Comparison of ENCODE assay signal across 19 mouse cellular contexts in genomic region chrX:142702094-142702493, GRCm38 (mm10). TPM values are rescaled to one million over a fixed set of nuclear protein-coding genes. Genes with fewer than 3 reads are reported as not detected.
DNase-seq lines count a peak whose midpoint lies in the region; ATAC-seq and TF ChIP-seq lines count a peak whose summit lies in the region.
"Had no signal": no experiment of that assay in that cellular context is flagged by ENCODE, and none has a peak within 500 bp of the region (broad histone marks: within the 10 kb centered on the region; RNA-seq: fewer than 3 reads in every experiment).

No protein-coding gene starts in this region.

- no peak for ATAC-seq in neural tube, embryonic 13.5 days (ENCODE audit: low read depth)
- no peak for ATAC-seq in stomach, postnatal 0 days (ENCODE audit: low FRiP score, low TSS enrichment)
- ATAC-seq: forebrain, embryonic 15.5 days; midbrain, embryonic 16.5 days had no signal

- no peak for TF ChIP-seq CTCF in kidney, adult 2 months (conservative IDR thresholded peaks at IDR 0.05; ENCODE audit: insufficient read depth, insufficient read length, low read depth, low read length)
- TF ChIP-seq CTCF in stomach, postnatal 0 days (IDR thresholded peaks at IDR 0.05; ENCODE audit: low read depth) = no peak

- TF ChIP-seq EP300 in stomach, postnatal 0 days (optimal IDR thresholded peaks at IDR 0.05) = no peak

- no peak overlapping the region for H3K4me2 ChIP-seq in neural tube, embryonic 13.5 days
- peak overlapping the region; percentile 50 for H3K4me2 ChIP-seq in myocyte (ENCODE audit: low read depth)
- H3K4me2 ChIP-seq in stomach, postnatal 0 days (replicated peaks; ENCODE audit: low read depth) = no peak overlapping the region
- H3K4me2 ChIP-seq: embryonic facial prominence, embryonic 13.5 days; forebrain, embryonic 15.5 days had no signal

- no peak overlapping the region for H3K9ac ChIP-seq in neural tube, embryonic 13.5 days
- no peak overlapping the region for H3K9ac ChIP-seq in stomach, postnatal 0 days (ENCODE audit: low read length)
- H3K9ac ChIP-seq: embryonic facial prominence, embryonic 13.5 days; forebrain, embryonic 15.5 days had no signal

- 63% methylated on average over 5 of the region's 5 CpGs for WGBS in kidney, adult 2 months
- 74% methylated on average over 5 of the region's 5 CpGs for WGBS in neural tube, embryonic 13.5 days
- WGBS in stomach, postnatal 0 days = 46% methylated on average over 5 of the region's 5 CpGs

- H3K79me2 ChIP-seq in myocyte (ENCODE audit: control insufficient read depth, insufficient read depth) = no peaks in the 10 kb centered on the region

- H3K27me3 ChIP-seq in kidney, adult 2 months (replicated peaks; ENCODE audit: control insufficient read depth, insufficient read depth, low read length) = no peaks in the 10 kb centered on the region
- H3K27me3 ChIP-seq in neural tube, embryonic 13.5 days = peaks cover 24% of the 10 kb centered on the region
- H3K27me3 ChIP-seq in myocyte (ENCODE audit: control insufficient read depth, insufficient read depth, insufficient read length) = no peaks in the 10 kb centered on the region
- no peaks in the 10 kb centered on the region for H3K27me3 ChIP-seq in stomach, postnatal 0 days (ENCODE audit: control insufficient read depth, insufficient read depth, low read length)
- H3K27me3 ChIP-seq: forebrain, embryonic 15.5 days had no signal

- peaks cover 13% of the 10 kb centered on the region; the same call in 1 of the 2 replicates for H3K4me1 ChIP-seq in kidney, adult 2 months (ENCODE audit: control insufficient read depth, insufficient read depth, low read length)
- H3K4me1 ChIP-seq in neural tube, embryonic 13.5 days (replicated peaks) = peaks cover 25% of the 10 kb centered on the region; the same call in 1 of the 2 replicates
- H3K4me1 ChIP-seq in stomach, postnatal 0 days (replicated peaks; ENCODE audit: control insufficient read depth, insufficient read depth) = no peaks in the 10 kb centered on the region
- H3K4me1 ChIP-seq: hindbrain, embryonic 10.5 days had no signal

- peak overlapping the region; percentile 38; the same call in 1 of the 2 replicates for H3K27ac ChIP-seq in kidney, adult 2 months (ENCODE audit: insufficient read depth, low read depth, low read length)
- H3K27ac ChIP-seq in neural tube, embryonic 13.5 days (replicated peaks) = peak overlapping the region; percentile 56; the same call in 1 of the 2 replicates
- peak overlapping the region; percentile 56 for H3K27ac ChIP-seq in stomach, postnatal 0 days (replicated peaks)
- H3K27ac ChIP-seq: embryonic facial prominence, embryonic 13.5 days; forebrain, embryonic 15.5 days; heart, adult 2 months; hindbrain, embryonic 10.5 days; midbrain, embryonic 10.5 days had no signal

- no peak for DNase-seq in kidney, adult 2 months
- no peak for DNase-seq in kidney, postnatal 25 days
- no peak for DNase-seq in neural tube, embryonic 10.5 days (ENCODE audit: extremely low spot score, low spot score)
- no peak for DNase-seq in stomach, postnatal 0 days (ENCODE audit: low spot score)
- DNase-seq in spleen, adult 18-20 months = no peak
- no peak for DNase-seq in gastrocnemius, postnatal 4 days (ENCODE audit: low spot score in 2 of 2)
- DNase-seq: adrenal gland, adult 8-10 months; kidney, adult 8-10 months; left cerebral cortex, postnatal 4 days; right cerebral cortex, postnatal 14 days; thymus, postnatal 25 days had no signal

- H3K36me3 ChIP-seq in kidney, adult 2 months (ENCODE audit: control insufficient read depth, insufficient read depth, low read length) = no peaks in the 10 kb centered on the region
- no peaks in the 10 kb centered on the region for H3K36me3 ChIP-seq in neural tube, embryonic 13.5 days
- no peaks in the 10 kb centered on the region for H3K36me3 ChIP-seq in myocyte (ENCODE audit: control insufficient read depth, insufficient read depth)
- H3K36me3 ChIP-seq in stomach, postnatal 0 days (ENCODE audit: control insufficient read depth, insufficient read depth, low read length) = no peaks in the 10 kb centered on the region
- H3K36me3 ChIP-seq: embryonic facial prominence, embryonic 13.5 days; forebrain, embryonic 15.5 days; hindbrain, embryonic 10.5 days had no signal

- H3ac ChIP-seq in myocyte (ENCODE audit: control insufficient read depth, insufficient read length) = no peak overlapping the region

- H3K4me3 ChIP-seq in kidney, adult 2 months (ENCODE audit: insufficient read depth, low read depth, low read length) = no peak overlapping the region
- no peak overlapping the region for H3K4me3 ChIP-seq in neural tube, embryonic 13.5 days
- no peak overlapping the region for H3K4me3 ChIP-seq in myocyte
- H3K4me3 ChIP-seq in stomach, postnatal 0 days (ENCODE audit: low read depth, low read length) = no peak overlapping the region
- H3K4me3 ChIP-seq: embryonic facial prominence, embryonic 13.5 days; forebrain, embryonic 15.5 days; heart, adult 2 months; hindbrain, embryonic 10.5 days; midbrain, embryonic 10.5 days had no signal

- TF ChIP-seq POLR2A in kidney, adult 2 months (IDR thresholded peaks at IDR 0.05; ENCODE audit: low read depth, low read length) = no peak
- no peak for TF ChIP-seq POLR2A in myocyte (IDR thresholded peaks at IDR 0.05; ENCODE audit: insufficient read length, low read depth)

- H3K9me3 ChIP-seq in neural tube, embryonic 13.5 days = no peaks in the 10 kb centered on the region
- no peaks in the 10 kb centered on the region for H3K9me3 ChIP-seq in stomach, postnatal 0 days (ENCODE audit: control insufficient read depth, low read length)
- H3K9me3 ChIP-seq: embryonic facial prominence, embryonic 13.5 days; forebrain, embryonic 15.5 days; hindbrain, embryonic 10.5 days; midbrain, embryonic 10.5 days had no signal

TF ChIP-seq in myocyte, 11 proteins besides CTCF, POLR2A, EP300 and RAD21:
- TF ChIP-seq MYOD1 (IDR thresholded peaks at IDR 0.05; ENCODE audit: control insufficient read depth in 1 of 3, insufficient read length in 2 of 3, low read depth in 2 of 3) (no peak), SRF (IDR thresholded peaks at IDR 0.05; ENCODE audit: control insufficient read depth, insufficient read length, low read depth) (no peak), CEBPB (IDR thresholded peaks at IDR 0.05; ENCODE audit: insufficient read depth, poor library complexity, severe bottlenecking) (no peak), REST (IDR thresholded peaks at IDR 0.05; ENCODE audit: insufficient read depth, insufficient read length) (no peak), MYOG (IDR thresholded peaks at IDR 0.05; ENCODE audit: control insufficient read depth in 1 of 3, insufficient read depth in 1 of 3, insufficient read length in 2 of 3, low read depth in 2 of 3) (no peak), USF1 (IDR thresholded peaks at IDR 0.05; ENCODE audit: low read depth) (no peak), MAX (IDR thresholded peaks at IDR 0.05; ENCODE audit: low read depth) (no peak), TCF12 (IDR thresholded peaks at IDR 0.05; ENCODE audit: insufficient read depth, poor library complexity, severe bottlenecking) (no peak), TCF3 (IDR thresholded peaks at IDR 0.05; ENCODE audit: insufficient read length, low read depth) (no peak), POLR2AphosphoS2 (IDR thresholded peaks at IDR 0.05; ENCODE audit: insufficient read length, low read depth) (no peak), E2F4 (IDR thresholded peaks at IDR 0.05; ENCODE audit: insufficient read depth) (no peak)
TF ChIP-seq in myocyte: peak in this region for 0.

RNA-seq across cellular contexts. Expression of gene Tmem164, which starts 20.9 kb away (rescaled TPM):
- polyA plus RNA-seq in kidney, adult 2 months (2012; rRNA removed) = 15.9 and 16.3 TPM in 2 replicates
- 34.1 and 37.8 TPM in 2 replicates for polyA plus RNA-seq in neural tube, embryonic 13.5 days (2015; fragmentation: Nextera tagmentation; extraction: Ambion mirVana)
- polyA plus RNA-seq in myocyte (2012; fragmentation: generic; extraction: Trizol) = 14.5 TPM
- 29.9 and 32.4 TPM in 2 replicates for polyA plus RNA-seq in stomach, postnatal 0 days (2015; fragmentation: Nextera tagmentation; extraction: Ambion mirVana)
- 10 to 100 TPM; 23.4 to 28.8 TPM for total RNA-seq in gastrocnemius, postnatal 4 days (2021)
